In the genomic region with DNA sequence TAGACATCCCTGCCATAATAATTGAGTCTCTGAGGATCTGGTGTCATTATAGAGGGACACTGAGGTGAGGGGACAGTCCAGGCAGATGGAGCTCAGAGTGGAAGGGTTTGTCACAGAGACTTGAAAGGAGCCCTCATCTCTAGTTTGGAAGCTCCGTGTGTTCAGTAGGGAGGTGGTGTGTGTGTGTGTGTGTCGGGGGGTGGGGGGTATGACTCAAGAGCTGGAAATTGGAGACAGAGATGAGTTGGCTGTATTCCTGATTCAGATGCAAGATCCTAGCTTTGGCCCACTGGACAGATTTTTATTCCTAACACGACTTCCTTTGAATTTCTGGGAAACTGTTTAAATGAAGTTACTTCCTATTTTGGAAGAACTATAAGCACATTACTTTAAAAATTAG, we compare ENCODE assay signal across 18 mouse cellular contexts. TPM values are rescaled to one million over a fixed set of nuclear protein-coding genes. Genes with fewer than 3 reads are reported as not detected.
DNase-seq lines count a peak whose midpoint lies in the region; ATAC-seq and TF ChIP-seq lines count a peak whose summit lies in the region.
"Had no signal": no experiment of that assay in that cellular context is flagged by ENCODE, and none has a peak within 500 bp of the region (broad histone marks: within the 10 kb centered on the region; RNA-seq: fewer than 3 reads in every experiment).

No protein-coding gene starts in this region.

- H3K27ac ChIP-seq in lung, embryonic 16.5 days (ENCODE audit: low read length), result peak overlapping the region; percentile 7
- H3K27ac ChIP-seq in embryonic fibroblast, embryonic 13.5 days (ENCODE audit: insufficient read depth, low read length), result peak overlapping the region; percentile 99
- H3K27ac ChIP-seq in hindbrain, embryonic 14.5 days, result no peak overlapping the region
- H3K27ac ChIP-seq: forebrain, embryonic 12.5 days; heart, adult 2 months; hindbrain, postnatal 0 days; kidney, embryonic 15.5 days; lung, embryonic 15.5 days had no signal

- 0 out of 2 replicates have a peak, but pooled peaks have one; percentile 41 for ATAC-seq in lung, embryonic 16.5 days (ENCODE audit: low read depth)
- ATAC-seq in hindbrain, embryonic 14.5 days (ENCODE audit: low FRiP score), result no peak
- ATAC-seq in activated CD4-positive, CD25-positive, alpha-beta regulatory T cell, adult 4 months, result no peak
- ATAC-seq: hindbrain, postnatal 0 days had no signal

- no peak overlapping the region for H3K4me3 ChIP-seq in lung, embryonic 16.5 days (ENCODE audit: low read length)
- no peak overlapping the region for H3K4me3 ChIP-seq in embryonic fibroblast, embryonic 13.5 days (ENCODE audit: insufficient read depth, low read length)
- H3K4me3 ChIP-seq in hindbrain, embryonic 14.5 days (replicated peaks; ENCODE audit: low read length), result no peak overlapping the region
- H3K4me3 ChIP-seq: forebrain, embryonic 12.5 days; heart, adult 2 months; kidney, embryonic 15.5 days; layer of hippocampus, adult 2 months; lung, embryonic 15.5 days had no signal

- H3K27me3 ChIP-seq in lung, embryonic 16.5 days (ENCODE audit: control insufficient read depth, insufficient read depth, low read depth, low read length), result no peaks in the 10 kb centered on the region
- H3K27me3 ChIP-seq in hindbrain, embryonic 14.5 days (ENCODE audit: control insufficient read depth, insufficient read depth, low read length), result no peaks in the 10 kb centered on the region
- H3K27me3 ChIP-seq: forebrain, embryonic 12.5 days; kidney, embryonic 15.5 days; lung, embryonic 15.5 days had no signal

- WGBS in lung, embryonic 16.5 days, result 47% methylated on average over 3 of the region's 3 CpGs
- 90% methylated on average over 3 of the region's 3 CpGs for WGBS in hindbrain, embryonic 14.5 days

- no peak overlapping the region for H3K4me2 ChIP-seq in lung, embryonic 16.5 days (ENCODE audit: low read depth, low read length)
- no peak overlapping the region for H3K4me2 ChIP-seq in hindbrain, embryonic 14.5 days (replicated peaks)
- H3K4me2 ChIP-seq: forebrain, embryonic 12.5 days; kidney, embryonic 15.5 days; liver, embryonic 11.5 days; lung, embryonic 15.5 days had no signal

- no peaks in the 10 kb centered on the region for H3K9me3 ChIP-seq in lung, embryonic 16.5 days (ENCODE audit: control insufficient read depth, low read length)
- H3K9me3 ChIP-seq in hindbrain, embryonic 14.5 days (ENCODE audit: control insufficient read depth, low read length), result no peaks in the 10 kb centered on the region
- H3K9me3 ChIP-seq: forebrain, embryonic 12.5 days; kidney, embryonic 15.5 days; lung, embryonic 15.5 days had no signal

- peaks cover 6% of the 10 kb centered on the region; the same call in 1 of the 2 replicates for H3K4me1 ChIP-seq in lung, embryonic 16.5 days (replicated peaks; ENCODE audit: control insufficient read depth, insufficient read depth, low read length)
- peaks cover 29% of the 10 kb centered on the region for H3K4me1 ChIP-seq in embryonic fibroblast, embryonic 13.5 days (ENCODE audit: control insufficient read depth, insufficient read depth, low read length)
- H3K4me1 ChIP-seq in hindbrain, embryonic 14.5 days (replicated peaks; ENCODE audit: control insufficient read depth, insufficient read depth, low read length), result peaks cover 8% of the 10 kb centered on the region; the same call in 1 of the 2 replicates
- H3K4me1 ChIP-seq: kidney, embryonic 15.5 days had no signal

- H3K36me3 ChIP-seq in lung, embryonic 16.5 days (ENCODE audit: control insufficient read depth, insufficient read depth, low read length), result no peaks in the 10 kb centered on the region
- H3K36me3 ChIP-seq in hindbrain, embryonic 14.5 days (replicated peaks; ENCODE audit: control insufficient read depth, insufficient read depth), result no peaks in the 10 kb centered on the region
- H3K36me3 ChIP-seq: forebrain, embryonic 12.5 days; kidney, embryonic 15.5 days; lung, embryonic 15.5 days had no signal

- TF ChIP-seq POLR2A in embryonic fibroblast, embryonic 13.5 days (IDR thresholded peaks at IDR 0.05; ENCODE audit: low read depth, low read length), result no peak

- DNase-seq in cerebellum, postnatal 14 days, result peak; percentile 20 to 39
- DNase-seq in cerebellum, adult 11-12 months, result no peak
- DNase-seq in lung, postnatal 10 days, result no peak
- DNase-seq in hindbrain, embryonic 14.5 days (ENCODE audit: low spot score), result no peak
- no peak for DNase-seq in embryo, embryonic 10.5 days (ENCODE audit: low spot score)
- DNase-seq: adrenal gland, adult 2 months; B cell, adult 2 months; thymus, postnatal 25 days had no signal

- H3K9ac ChIP-seq in lung, embryonic 16.5 days (ENCODE audit: low read length), result no peak overlapping the region
- H3K9ac ChIP-seq in hindbrain, embryonic 14.5 days, result no peak overlapping the region
- H3K9ac ChIP-seq: forebrain, embryonic 12.5 days; kidney, embryonic 15.5 days; lung, embryonic 15.5 days had no signal

- no peak for TF ChIP-seq CTCF in embryonic fibroblast, embryonic 13.5 days (IDR thresholded peaks at IDR 0.05; ENCODE audit: borderline replicate concordance, insufficient read depth, low read length)

RNA-seq across cellular contexts. Expression of a gene that starts 56.1 kb away (rescaled TPM):
- polyA plus RNA-seq in lung, embryonic 16.5 days (2015; fragmentation: Nextera tagmentation; extraction: Ambion mirVana), result 61.1 and 66.3 TPM in 2 replicates
- polyA plus RNA-seq in embryonic fibroblast, embryonic 13.5 days (2011; ENCODE audit: insufficient read length, low read depth, missing spikeins), result 187 and 323 TPM in 2 replicates
- polyA plus RNA-seq in hindbrain, embryonic 14.5 days (2014; fragmentation: Nextera tagmentation; extraction: Ambion mirVana), result 8.3 and 8.6 TPM in 2 replicates
- under 1 TPM in 1 of 2 experiments, not detected in 1; 0.16 TPM for polyA plus RNA-seq in activated CD4-positive, CD25-positive, alpha-beta regulatory T cell, adult 4 months (2017; shearing (Covaris generic))

Comparison
In these comparisons a context has a peak if more than half of its experiments do, and no peak if none do; other contexts are left out.
1. DNase-seq: peak in cerebellum, postnatal 14 days (2 of 2); none in cerebellum, adult 11-12 months (single experiment), lung, postnatal 10 days (single experiment), hindbrain, embryonic 14.5 days (single experiment) and embryo, embryonic 10.5 days (single experiment).